Mouse (Mus musculus): Measurements from ENCODE around the gene Aim2.

Aim2 gene

DNA sequence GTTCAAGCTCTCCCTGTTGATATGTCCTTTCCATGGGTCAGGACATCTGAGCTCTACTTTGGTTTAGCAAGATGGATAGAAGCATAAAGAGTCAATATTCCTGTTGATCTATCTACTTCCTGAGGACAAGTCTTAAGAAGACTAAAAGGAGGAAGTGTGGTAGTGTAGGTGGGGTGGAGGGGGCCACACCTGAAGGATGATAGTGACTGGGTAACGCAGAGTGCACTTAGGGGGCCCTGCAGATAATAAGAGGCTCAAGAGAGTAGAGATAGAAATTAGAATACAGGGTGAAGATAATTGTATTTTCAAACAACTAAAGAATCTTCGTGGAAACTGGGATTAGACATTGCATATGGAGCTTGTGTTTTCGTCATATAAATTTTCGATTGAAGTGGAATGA is 5.6 kb upstream of the Aim2 start:
- no peak for DNase-seq (ENCODE audit: low spot score in 2 of 2)

DNA sequence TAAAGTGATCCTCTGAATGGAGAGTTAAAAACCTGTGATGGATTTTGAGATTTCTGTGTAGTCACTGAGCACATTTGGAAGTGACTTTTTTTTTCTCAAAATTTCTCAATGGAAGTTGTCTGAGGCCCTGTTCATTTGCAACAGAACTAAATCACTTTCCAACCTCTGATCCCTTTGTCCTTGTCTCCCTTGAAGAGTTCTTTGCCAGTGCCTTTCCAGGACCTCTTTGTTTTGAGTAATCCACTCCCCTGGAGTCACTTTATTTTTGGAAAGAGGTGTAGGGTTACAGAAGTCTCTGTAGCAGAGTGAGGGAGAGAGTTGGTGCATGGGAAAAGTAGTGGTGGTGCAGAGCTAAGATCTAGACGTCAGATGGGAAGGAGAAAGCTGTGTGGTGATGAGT is 2.2 kb upstream of the Aim2 start:
- no peak for DNase-seq (ENCODE audit: low spot score in 2 of 2)

DNA sequence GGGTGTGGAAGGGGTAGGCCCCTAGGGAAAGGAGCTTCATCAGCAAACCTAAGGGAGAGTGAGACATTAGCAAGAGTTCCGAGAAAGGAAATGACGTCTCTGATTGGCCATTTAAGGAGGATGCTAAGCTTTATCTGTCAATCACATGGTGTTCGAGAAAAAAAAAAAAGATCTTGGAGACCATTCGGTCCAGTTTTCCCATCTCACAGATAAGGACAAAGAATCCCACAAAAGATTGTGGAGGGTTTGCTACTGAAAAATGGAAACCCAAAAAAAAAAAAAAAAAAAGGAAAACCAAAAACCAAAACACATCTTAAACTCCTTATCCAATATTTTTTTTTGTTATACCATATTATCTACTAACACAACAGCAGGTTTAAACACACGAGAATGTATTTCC is 1.5 kb upstream of the Aim2 start:
- no peak for DNase-seq (ENCODE audit: low spot score in 2 of 2)

DNA sequence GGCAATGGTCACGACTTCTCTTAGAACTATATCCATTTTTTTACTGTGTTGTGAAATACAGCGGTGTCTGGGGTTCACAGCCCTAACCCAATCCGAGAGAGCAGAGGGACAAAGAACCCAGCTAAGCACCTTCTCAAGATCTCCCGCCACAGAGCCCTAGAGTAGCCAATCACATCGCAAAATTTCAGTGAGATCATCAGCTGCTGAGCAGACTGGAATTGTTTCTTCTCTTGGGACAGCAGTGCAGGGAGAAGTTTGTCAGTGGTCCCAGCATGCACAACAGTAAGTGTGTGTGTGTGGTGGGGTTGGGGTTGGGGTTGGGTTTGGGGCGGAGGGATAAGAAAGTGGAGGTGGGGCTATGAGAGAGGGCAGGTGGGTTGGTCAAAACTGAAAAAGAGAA is 733 bp upstream of the Aim2 start:
- peak in 1 of 2 experiments; percentile 38 for DNase-seq (ENCODE audit: low spot score in 2 of 2)

DNA sequence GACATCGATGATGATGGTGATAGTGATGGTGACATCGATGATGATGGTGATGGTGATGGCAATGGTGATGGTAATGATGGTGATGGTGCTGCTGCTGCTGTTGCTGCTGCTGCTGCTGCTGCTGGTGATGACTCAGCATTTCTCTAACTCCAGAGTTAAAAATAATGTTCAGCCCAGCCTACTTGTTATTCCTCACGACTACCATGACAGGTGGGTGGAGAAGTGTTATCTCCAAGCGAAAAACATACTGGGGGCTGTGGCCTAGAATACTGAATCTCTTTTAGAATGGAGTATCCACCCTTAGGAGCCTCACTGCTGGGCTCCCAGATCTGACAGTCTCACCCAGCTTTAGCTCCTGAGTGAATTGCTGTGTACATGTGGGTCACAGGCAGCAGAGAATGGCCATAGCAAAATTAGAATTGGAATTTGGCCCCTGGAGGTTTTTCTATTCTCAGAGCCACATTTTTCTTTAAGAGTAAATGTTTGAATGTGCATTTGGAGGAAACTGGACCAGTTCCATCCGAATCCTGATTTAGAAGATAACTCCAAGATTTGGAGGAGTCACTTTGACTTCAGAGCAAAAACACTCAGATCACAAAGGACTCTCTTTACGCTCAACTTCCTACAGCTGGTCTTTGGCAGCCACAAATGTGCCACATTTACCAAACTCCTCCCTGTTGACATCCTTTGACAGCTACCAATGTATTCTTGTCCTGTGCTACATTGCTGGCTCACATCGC is 4.6 kb downstream of the Aim2 start:
- no peak for DNase-seq (ENCODE audit: low spot score in 2 of 2)

DNA sequence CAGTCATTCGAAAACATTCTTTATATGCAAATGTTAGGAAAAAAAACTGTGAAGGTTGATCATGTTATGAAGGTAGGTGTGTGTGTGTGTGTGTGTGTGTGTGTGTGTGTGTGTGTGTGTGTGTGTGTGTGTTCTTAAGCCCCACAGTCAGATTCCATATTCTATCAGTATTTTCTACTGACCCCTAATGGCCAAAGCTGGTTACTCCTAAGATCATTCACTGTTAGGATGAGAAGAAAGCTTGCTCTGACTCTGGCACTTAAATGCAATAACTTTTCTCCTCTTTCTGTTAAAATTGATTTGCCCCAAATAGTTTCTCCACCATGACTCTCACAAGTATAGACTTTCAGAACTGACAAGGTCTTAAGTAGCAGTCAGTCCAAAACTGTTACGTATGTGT is 6.0 kb downstream of the Aim2 start:
- DNase-seq (ENCODE audit: low spot score in 2 of 2) = no peak

DNA sequence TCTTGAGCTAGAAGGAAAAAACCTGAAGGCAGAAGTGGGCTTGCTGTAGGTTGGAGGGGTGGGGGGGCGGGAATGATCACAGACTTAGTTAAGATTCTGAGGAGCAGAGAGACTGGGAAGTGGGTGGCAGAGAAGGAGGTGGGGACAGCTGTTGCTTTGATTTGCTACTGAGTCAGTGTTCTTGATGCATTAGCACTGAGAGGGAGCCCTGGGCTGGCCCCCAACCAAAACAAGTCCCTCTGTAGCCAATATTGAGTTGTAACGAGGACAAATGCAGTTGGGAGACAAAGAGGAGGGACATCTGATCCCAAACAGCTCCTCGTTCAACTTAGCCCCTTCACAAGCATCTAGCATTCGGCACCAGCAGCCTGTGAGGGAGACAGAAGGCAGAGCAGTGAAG is 7.1 kb downstream of the Aim2 start:
- peak in 1 of 2 experiments; percentile 27 for DNase-seq (ENCODE audit: low spot score in 2 of 2)

DNA sequence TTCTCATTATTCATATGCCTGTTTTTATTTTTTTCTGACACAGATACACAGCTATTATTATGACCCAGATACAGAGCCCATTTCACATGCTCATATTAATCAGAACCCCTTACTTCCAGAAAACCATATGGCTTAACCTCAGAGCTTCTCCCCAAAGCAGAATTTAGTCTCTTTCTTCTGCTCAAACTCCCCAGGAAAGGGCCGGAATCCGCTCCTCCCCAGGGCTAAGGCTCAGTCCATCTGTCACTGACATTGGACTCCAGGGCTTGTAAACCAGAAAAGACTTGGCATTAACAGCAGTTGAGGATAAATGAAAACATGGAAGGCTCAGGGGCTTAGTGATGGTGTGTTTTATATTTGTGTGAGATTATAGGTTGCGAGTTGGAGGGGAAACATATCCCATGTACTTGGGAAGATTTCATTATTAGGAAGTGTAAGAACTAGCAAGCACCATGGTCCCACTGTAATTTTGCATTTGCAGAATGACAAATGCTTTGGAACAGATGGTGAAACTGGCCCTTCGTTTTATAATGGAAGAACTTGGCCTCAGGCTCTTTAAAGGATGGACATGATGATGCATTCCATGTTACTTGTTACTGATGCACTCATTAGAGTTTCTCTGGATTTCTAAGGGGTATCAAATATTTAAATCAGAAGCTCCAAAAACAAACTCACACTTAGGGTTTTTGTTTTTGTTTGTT is 9.1 kb downstream of the Aim2 start:
- DNase-seq (ENCODE audit: low spot score in 2 of 2) = no peak

DNA sequence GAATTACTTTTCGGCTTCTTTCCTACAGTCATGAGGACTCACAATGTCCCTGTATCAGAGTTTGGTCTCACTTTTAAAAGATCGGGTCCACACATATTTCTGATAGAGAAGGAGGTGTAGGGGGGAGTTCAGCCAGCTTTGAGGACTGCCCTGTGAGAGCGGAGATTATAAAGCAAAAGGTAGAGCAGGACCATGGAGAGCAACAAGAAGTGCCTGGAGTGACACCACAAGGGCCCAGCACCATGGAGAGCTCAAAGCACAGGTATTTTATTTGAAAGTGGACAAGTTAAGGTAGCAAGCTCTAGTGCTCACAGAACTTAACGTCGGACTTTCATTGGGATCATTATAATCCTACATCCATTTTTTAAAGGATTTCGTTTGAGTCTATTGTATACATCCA is 11.0 kb downstream of the Aim2 start:
- no peak for DNase-seq (ENCODE audit: low spot score in 2 of 2)

DNA sequence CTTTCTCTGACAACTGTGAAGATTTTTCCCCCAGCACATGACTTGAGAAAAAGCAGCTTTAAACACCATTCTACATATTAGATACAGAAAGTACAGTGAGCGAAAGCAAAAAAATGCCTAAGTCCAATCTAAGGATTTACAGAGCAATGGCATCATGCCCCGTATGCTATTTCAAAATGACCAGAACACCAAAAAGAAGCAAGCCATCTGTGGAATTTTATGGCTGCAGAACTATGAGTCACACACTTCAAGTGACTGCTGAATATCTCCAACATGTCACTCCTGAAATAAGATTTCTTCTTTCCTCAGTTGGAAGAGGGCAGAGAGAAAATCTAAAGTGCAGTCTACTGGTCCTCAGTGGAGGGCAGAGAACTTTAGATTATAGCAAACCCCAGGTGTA is 12.8 kb downstream of the Aim2 start:
- DNase-seq (ENCODE audit: low spot score in 2 of 2) = no peak

DNA sequence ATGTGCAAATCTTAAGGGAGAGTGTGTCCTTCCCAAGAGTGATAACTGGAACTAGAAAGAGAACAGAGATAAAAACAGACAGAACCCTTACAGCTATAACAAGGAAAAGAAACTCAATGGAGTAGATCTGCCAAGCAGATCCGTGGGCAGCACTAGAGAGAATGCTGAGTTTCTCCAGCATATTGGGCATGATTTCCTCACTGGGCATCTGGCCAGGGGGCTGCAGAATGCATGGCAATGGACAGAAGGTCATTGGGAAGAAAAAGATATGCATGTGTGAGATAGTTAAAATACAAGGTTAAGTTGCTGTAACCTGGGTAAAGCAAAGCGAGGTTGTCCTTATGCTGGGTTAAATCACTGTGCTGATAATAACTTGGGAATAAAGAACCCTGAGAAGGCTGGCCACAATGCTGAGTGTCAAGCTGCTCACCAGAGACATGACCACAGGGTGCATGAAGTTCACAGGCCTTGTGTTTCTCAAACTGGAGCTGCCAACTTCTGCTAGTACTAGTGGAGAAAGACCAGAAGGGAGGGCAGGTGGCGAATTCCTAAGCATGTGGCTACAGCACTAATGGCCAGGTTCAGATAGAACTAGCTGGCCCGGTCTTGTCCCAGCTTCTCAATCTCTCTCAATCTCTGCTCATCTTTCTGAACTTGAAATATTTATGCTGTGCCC is 13.6 kb downstream of the Aim2 start:
- no peak for DNase-seq (ENCODE audit: low spot score in 2 of 2)

DNA sequence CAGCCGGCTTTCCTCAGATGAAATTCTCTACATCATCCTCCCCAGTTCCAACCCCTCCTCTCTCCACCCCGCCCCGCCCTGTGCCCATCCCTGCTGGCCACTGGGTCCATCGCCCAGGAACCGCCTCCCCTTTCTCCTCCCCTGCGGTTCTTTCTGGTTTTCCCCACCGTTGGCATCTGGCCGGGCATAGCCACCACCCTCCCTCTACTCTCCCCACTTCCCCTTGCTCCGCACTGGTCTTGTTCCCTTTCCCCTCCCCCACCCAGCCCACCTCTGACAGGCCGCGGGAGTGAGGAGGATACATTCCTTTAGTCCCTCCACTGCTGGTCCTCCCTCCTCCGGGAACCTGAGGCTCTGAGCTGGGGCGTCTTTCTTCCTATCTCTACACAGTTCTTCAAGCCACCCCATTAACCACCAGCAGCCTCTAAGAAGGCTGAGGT is 15.3 kb downstream of the Aim2 start:
- DNase-seq (ENCODE audit: low spot score in 2 of 2) = peak in 1 of 2 experiments; percentile 32

DNA sequence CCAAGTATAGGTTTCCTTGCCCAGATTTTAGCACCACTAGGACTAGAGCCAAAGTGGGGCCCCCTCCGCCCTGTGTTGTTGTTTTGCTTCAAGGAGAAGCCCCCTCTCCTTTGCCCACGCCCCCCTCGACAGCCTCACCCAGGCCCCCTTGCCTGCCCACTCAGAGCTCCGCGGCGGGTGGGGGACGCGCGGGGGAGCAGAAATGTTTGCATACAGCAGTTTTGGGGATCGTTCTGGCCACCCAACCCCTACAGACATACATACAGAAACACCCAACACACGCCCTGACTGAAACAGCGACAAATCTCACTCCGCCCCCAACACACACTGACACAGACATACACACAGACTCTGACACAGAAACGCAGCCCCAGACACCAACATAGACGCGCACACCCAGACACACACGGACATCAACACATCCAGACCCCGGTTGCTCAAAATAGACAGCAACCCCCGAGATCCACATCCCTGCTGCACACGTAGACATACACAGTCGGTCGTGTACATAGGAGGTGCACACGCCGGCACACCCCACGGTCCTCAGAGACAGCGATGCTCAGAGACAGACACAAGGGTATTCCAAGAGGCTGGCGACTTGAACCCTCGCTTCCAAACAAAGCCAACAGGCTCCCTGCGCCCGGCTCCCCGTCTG is 16.1 kb downstream of the Aim2 start:
- DNase-seq (ENCODE audit: low spot score in 2 of 2) = no peak

DNA sequence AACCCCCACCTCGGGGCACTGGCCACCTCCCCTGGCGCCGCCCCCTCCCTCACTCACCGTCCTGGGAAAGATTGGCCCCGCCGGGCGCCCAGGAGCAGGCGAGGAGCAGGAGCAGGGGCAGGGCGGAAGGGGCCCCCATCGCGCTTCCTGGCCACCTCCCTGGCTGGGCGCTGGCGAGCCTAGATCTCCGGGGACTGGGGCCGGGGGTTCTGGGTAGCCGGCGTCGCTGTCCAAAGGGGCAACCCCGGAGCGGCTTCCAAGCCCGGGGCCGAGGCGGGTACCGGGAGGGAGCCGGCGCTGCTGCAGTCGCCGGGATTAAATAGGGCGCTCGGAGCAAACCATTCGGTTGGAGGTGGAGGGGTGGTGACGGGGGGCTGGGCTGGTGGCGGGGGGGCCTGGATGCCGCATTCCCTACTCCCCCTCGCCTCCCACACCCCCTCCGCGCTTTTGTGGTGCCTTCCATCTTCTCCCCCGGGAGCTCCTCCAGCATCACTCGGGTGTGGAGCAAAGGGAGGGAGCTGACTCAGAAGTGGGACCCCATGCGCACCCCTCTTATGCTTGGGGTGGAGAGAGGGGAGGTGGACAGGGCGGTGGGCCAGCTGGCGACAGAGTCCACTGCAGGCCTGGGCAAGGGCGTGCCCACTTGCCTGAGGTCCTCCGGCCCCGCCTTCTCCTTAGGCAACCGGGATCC is 16.8 kb downstream of the Aim2 start, which contains the start of gene Cadm3:
Gene Cadm3, minus strand, starts transcription at position 340 of the 691 bp plus-strand sequence.
- peak; percentile 70 to 81 for DNase-seq (ENCODE audit: low spot score in 2 of 2)

DNA sequence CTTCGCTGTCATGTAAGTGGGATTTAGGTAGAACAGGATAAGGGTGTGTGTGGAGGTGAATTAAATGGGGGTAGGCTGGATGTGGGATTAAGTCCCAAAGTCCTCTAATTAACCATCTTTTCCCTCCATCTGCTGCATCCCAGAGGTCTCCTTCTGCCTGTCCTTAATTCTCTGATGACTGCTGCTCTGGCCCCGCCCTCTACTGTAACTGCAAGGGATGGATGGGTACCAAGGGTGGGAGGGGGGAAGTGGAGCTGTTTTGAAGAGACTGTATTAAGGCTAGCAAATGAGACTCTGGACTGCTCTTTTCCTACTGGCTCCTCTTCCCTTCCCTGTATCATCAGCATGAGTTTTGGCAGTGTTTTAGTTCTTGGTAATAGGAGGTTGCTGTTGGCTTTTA is 18.9 kb downstream of the Aim2 start:
- DNase-seq (ENCODE audit: low spot score in 2 of 2) = no peak

DNA sequence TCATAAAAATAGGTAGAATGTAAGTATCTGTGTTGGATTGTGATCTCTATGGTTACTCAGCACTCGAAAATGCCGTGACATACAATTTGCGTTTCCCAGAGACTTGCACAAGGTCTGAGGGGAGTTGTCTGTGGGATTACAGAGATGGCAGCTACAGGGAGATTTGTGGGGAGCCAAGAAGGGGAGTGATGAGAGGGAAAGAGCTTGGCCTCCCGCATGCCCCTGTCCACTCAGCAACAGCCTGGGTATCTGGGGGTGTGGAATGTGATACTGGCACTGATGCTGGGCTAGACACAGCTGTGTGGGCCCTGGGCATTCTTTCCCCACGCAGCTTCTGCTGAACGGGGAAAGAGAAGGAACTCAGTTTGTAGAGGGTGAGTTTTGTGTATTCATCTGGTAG is 19.8 kb downstream of the Aim2 start:
- no peak for DNase-seq (ENCODE audit: low spot score in 2 of 2)

DNA sequence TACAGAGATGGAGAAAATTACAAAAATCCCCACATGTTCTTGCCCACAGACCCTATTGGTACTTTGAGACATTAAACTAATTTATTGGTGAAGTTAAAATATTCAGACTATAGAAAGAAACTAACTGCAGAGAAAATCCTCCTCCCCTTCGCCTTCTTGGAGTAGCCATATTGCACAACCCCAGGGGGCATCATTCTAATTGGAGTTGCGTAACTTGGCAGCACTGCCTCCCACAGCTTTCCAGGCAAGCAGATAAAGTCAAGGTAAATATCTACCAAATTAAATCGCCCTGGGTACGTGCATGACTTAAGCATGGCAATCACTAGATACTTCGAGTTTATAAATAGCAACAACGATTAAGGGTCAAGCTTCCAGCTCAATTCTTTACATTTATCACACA is 20.9 kb downstream of the Aim2 start:
- DNase-seq (ENCODE audit: low spot score in 2 of 2) = no peak

DNA sequence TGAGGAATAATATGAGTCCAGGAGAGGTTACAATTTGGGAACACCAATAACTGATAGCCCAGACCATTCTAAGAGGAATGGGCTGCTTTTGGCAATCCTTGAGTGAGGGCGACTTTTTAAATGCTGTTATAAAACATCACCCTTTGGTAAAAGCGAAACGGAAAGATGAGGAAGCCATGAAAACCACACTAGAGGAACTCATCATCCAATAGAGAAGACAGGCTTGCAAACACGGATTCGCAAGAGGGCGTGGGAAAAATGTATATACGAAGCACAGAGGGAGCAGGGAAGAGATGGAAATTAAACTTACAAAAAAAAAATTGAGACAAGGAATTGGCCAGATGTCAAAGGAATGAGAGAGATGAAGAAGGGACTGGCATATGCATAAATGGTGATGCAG is 23.3 kb downstream of the Aim2 start:
- no peak for DNase-seq (ENCODE audit: low spot score in 2 of 2)

DNA sequence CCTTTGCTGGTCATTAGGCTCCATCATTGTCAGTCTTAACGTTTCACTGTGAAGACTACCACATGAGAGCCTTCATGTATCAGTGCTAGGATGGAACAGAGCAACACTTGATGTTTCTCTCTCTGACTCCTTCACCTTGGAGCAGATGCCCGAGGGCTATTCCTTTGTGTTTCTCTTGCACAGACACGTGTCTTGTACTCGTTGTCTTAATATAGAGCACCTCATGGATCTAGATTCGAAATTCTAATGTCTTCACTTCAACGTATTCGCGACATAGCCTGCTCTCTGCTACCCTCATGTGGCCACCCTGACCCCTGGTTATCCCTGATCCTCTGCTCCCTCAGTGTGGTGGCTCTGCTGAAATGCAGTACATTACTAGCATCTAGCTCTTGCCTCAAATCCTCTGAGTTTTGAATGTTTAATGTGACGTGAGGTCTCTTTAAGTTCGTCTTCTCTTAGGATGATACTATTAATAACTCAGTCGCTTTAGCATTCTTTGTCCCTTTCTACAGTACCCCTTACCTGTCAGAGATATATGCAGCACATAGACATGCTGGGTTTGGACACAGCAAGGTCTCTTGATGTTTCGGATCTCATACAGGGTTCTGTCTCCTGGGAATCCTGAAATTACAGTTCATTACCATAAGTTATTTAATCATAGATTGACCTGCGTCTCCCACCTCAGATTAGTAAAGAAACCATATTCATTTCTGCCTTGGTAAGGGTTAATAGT is 26.9 kb downstream of the Aim2 start:
- DNase-seq (ENCODE audit: low spot score in 2 of 2) = peak; percentile 59 to 77

DNA sequence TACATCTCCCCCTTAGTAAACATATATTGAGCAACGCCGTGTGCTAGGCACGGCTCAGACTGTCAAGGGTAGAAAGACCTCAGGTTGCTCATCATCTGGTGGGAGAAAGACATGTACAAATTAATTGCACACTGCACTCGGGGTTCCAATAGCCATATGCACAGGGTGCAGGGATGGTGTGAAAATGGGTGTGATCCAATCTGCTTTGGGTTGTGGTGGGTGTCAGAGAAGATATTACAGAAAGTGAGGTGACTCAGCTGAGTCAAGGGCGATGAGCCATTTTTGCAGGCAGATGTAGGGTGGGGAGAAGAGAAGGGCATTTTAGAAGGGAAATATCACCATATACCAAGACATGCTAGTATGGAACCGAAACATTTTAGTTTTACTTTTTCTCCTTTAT is 30.8 kb downstream of the Aim2 start:
- DNase-seq (ENCODE audit: low spot score in 2 of 2) = no peak

DNA sequence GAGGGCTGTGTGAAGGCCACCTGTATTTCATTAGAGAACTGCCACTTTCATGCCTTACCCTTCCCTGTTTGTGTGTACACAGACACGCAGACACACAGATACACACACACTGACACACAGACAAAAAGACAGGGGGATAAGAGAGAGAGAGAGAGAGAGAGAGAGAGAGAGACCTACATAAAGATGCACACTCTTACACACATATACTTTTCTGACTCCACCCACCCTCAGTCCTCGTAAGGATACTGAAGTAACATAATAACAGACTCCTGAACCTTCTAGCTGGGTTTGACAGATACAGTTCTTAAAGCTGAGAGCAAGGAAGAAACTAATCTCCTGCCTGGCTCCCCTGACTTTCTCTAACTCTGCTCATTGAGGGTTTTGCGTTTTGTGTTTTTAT is 38.8 kb downstream of the Aim2 start:
- DNase-seq (ENCODE audit: low spot score in 2 of 2) = no peak
